Mouse (Mus musculus) heart, adult 2 months (tissue): Measurements from ENCODE around the gene Paxip1.

Source experiments
- CTCF ChIP-seq: fragments of 200-600 bp; IDR thresholded peaks from 2 replicates; pipeline ENCODE4 v1.8.1; 2022; ENCODE audit warnings: antibody characterized with exemption, mild to moderate bottlenecking, moderate library complexity
- EP300 ChIP-seq: fragments of 200-500 bp; IDR thresholded peaks from 2 replicates; pipeline ENCODE4 v1.6.1; 2011; ENCODE audit warnings: low read depth, low read length, control low read depth; ENCODE audit not compliant: insufficient read depth
- POLR2A ChIP-seq: fragments of 200-500 bp; IDR thresholded peaks from 2 replicates; pipeline ENCODE4 v1.6.1; 2011; ENCODE audit warnings: mild to moderate bottlenecking, low read depth, low read length, control low read depth; ENCODE audit not compliant: insufficient read depth

- TF ChIP-seq POLR2A (no peak), CTCF (no peak), EP300 (no peak)
Observed at GRCm38 (mm10) chr5:27702482-27702881, 89.0 kb downstream of the Paxip1 start.
